Mouse (Mus musculus): Measurements from ENCODE around the gene Gss.
A peak's percentile ranks its signal among the peaks of the same experiment; 100 is the strongest.

DNA sequence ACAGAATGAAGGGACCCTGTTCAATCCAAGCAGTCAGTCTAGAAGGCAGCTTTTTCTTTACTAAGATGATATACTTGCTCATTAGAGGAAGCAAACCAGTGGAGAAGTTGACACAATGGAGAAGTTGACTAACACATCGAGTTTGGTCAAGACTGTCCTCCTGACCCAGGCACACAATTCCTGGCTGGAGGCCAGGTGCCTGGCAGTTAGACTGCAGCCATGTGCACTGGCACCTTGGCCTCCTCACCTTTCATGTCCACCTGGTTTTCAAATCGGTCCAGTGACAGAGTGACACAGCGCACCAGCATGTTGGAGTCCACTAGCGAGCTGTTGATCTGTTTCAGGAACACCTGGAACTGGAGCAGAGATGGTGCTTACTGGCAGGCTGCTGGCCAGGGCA is 44.8 kb upstream of the Gss start:
- no peak for TF ChIP-seq E2F4 (IDR thresholded peaks at IDR 0.05; ENCODE audit: insufficient read depth)
- no peak for TF ChIP-seq TCF12 (IDR thresholded peaks at IDR 0.05; ENCODE audit: insufficient read depth, poor library complexity, severe bottlenecking)
- no peak for TF ChIP-seq POLR2A (IDR thresholded peaks at IDR 0.05; ENCODE audit: insufficient read length, low read depth)
- TF ChIP-seq USF1 (IDR thresholded peaks at IDR 0.05; ENCODE audit: low read depth): no peak
- TF ChIP-seq POLR2AphosphoS2 (IDR thresholded peaks at IDR 0.05; ENCODE audit: insufficient read length, low read depth): peak; percentile 21

All from myocyte (in vitro differentiated cells).